Mouse (Mus musculus) frontal cortex, postnatal 10 days (tissue): ENCODE results near the gene Fbxo47.
A peak's percentile ranks its signal among the peaks of the same experiment; 100 is the strongest.

ENCODE experiments used
- DNase-seq, 2 experiments: peaks; one replicate each; pipeline ENCODE4 v3.0.0; 2022; ENCODE audit warnings: low spot score in 2 of 2, mixed read lengths in 1 of 2

Gene Fbxo47

GRCm38 (mm10) chr11:97883918-97884600 lies at the start of gene Fbxo47:
Gene Fbxo47 (minus strand): TSS chr11:97884154.
- DNase-seq: peak; percentile 95 to 96

GRCm38 (mm10) chr11:97933553-97933952 lies 49.6 kb upstream of the Fbxo47 start:
- DNase-seq: no peak

- no peak for DNase-seq
These were observed 45.0 kb upstream of the Fbxo47 start for GRCm38 (mm10) chr11:97928905-97929304.

GRCm38 (mm10) chr11:97924217-97924616 lies 40.3 kb upstream of the Fbxo47 start:
- DNase-seq: no peak

- DNase-seq: no peak
These were observed 39.7 kb upstream of the Fbxo47 start for GRCm38 (mm10) chr11:97923639-97924038.

- no peak for DNase-seq
These were observed 32.1 kb upstream of the Fbxo47 start for GRCm38 (mm10) chr11:97915974-97916503.

- no peak for DNase-seq
These were observed 31.5 kb upstream of the Fbxo47 start for GRCm38 (mm10) chr11:97915471-97915870.

GRCm38 (mm10) chr11:97913111-97913510 lies 29.2 kb upstream of the Fbxo47 start:
- no peak for DNase-seq

GRCm38 (mm10) chr11:97908634-97909348 lies 24.8 kb upstream of the Fbxo47 start:
- no peak for DNase-seq

GRCm38 (mm10) chr11:97907935-97908334 lies 24.0 kb upstream of the Fbxo47 start:
- no peak for DNase-seq

GRCm38 (mm10) chr11:97906905-97907304 lies 23.0 kb upstream of the Fbxo47 start:
- DNase-seq: no peak

GRCm38 (mm10) chr11:97905941-97906340 lies 22.0 kb upstream of the Fbxo47 start:
- DNase-seq: no peak

GRCm38 (mm10) chr11:97905540-97905939 lies 21.6 kb upstream of the Fbxo47 start:
- no peak for DNase-seq

- DNase-seq: no peak
These were observed 20.8 kb upstream of the Fbxo47 start for GRCm38 (mm10) chr11:97904801-97905200.

GRCm38 (mm10) chr11:97901806-97902205 lies 17.9 kb upstream of the Fbxo47 start:
- no peak for DNase-seq

- DNase-seq: peak; percentile 46 to 81
These were observed 15.9 kb upstream of the Fbxo47 start for GRCm38 (mm10) chr11:97899822-97900221.

GRCm38 (mm10) chr11:97897568-97898185 lies 13.7 kb upstream of the Fbxo47 start:
- no peak for DNase-seq

GRCm38 (mm10) chr11:97896655-97897054 lies 12.7 kb upstream of the Fbxo47 start:
- DNase-seq: no peak

- no peak for DNase-seq
These were observed 7.9 kb upstream of the Fbxo47 start for GRCm38 (mm10) chr11:97891821-97892220.

GRCm38 (mm10) chr11:97885296-97885915 lies 1.5 kb upstream of the Fbxo47 start:
- DNase-seq: no peak

GRCm38 (mm10) chr11:97884601-97885185 lies 739 bp upstream of the Fbxo47 start:
- DNase-seq: no peak

- DNase-seq: peak; percentile 67 to 74
These were observed 424 bp downstream of the Fbxo47 start for GRCm38 (mm10) chr11:97883542-97883917.
